In the genomic region with DNA sequence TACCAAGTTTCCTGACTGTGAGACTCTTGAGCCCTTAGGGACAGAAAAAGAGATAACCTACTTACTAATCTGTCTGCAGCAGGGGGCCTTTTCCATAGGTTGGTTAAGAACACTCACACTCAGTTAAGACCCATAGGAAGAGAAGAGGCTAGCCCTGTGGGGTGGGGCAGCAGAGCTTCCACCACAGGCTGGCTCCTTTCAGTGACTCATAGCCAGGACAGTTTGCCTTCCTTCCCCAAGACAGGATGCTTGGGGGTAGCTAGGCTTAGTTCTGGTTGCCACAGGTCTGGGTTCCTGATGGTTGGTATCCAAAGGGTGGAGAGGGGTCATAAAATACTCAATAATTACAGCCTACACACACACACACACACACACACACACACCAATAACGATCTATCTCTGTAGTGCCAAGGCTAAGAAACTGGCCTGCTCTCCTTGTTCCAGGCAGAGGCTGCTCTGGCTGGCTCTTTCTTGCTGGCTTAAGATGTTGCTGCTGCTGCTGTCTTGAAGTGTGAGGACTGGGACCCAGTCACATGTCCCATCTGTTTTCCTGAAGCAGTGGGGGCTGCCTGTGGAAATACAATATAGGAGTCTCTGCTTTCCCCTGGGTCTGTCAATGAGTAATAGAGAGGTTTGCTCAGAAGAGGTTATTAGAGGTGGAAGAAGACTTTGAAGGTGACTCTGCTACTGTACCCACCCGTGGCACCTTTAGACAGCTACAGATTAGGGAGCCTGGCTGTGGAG, we compare ENCODE assay signal across 12 mouse cellular contexts. TPM values are rescaled to one million over a fixed set of nuclear protein-coding genes. Genes with fewer than 3 reads are reported as not detected.
DNase-seq lines count a peak whose midpoint lies in the region; ATAC-seq lines count a peak whose summit lies in the region.
"Had no signal": no experiment of that assay in that cellular context is flagged by ENCODE, and none has a peak within 500 bp of the region (broad histone marks: within the 10 kb centered on the region; RNA-seq: fewer than 3 reads in every experiment).

No protein-coding gene starts in this region.

- no peak overlapping the region for H3K9ac ChIP-seq in stomach, embryonic 15.5 days
- H3K9ac ChIP-seq: heart, embryonic 12.5 days had no signal

- H3K36me3 ChIP-seq in embryonic facial prominence, embryonic 10.5 days (replicated peaks) = peaks cover 52% of the 10 kb centered on the region
- peaks cover 22% of the 10 kb centered on the region for H3K36me3 ChIP-seq in stomach, embryonic 15.5 days

- no peaks in the 10 kb centered on the region for H3K27me3 ChIP-seq in embryonic facial prominence, embryonic 10.5 days (replicated peaks; ENCODE audit: low read depth, poor library complexity, severe bottlenecking)
- H3K27me3 ChIP-seq in stomach, embryonic 15.5 days (replicated peaks) = no peaks in the 10 kb centered on the region
- H3K27me3 ChIP-seq: heart, embryonic 12.5 days had no signal

- H3K27ac ChIP-seq in embryonic facial prominence, embryonic 10.5 days (replicated peaks) = peak overlapping the region; percentile 35
- peak overlapping the region; percentile 28 for H3K27ac ChIP-seq in stomach, embryonic 15.5 days
- H3K27ac ChIP-seq: hindbrain, embryonic 10.5 days had no signal

- peak; percentile 34 for DNase-seq in kidney, adult 9 months
- no peak for DNase-seq in kidney, postnatal 36 days
- DNase-seq in embryonic facial prominence, embryonic 10.5 days (ENCODE audit: low spot score) = no peak
- peak; percentile 38 for DNase-seq in kidney, postnatal 10 days
- DNase-seq in adrenal gland, postnatal 14 days = no peak
- no peak for DNase-seq in urinary bladder, postnatal 10 days (ENCODE audit: low spot score)
- no peak for DNase-seq in layer of hippocampus, adult 11-12 months (ENCODE audit: low spot score)
- DNase-seq: cerebellum, adult 9-10 months had no signal

- no peak overlapping the region for H3K4me3 ChIP-seq in embryonic facial prominence, embryonic 10.5 days
- no peak overlapping the region for H3K4me3 ChIP-seq in stomach, embryonic 15.5 days (replicated peaks)
- H3K4me3 ChIP-seq: heart, embryonic 12.5 days; hindbrain, embryonic 10.5 days had no signal

- no peak for ATAC-seq in stomach, embryonic 15.5 days (ENCODE audit: insufficient read depth, low FRiP score, low read depth)

- 76% methylated on average over 2 of the region's 2 CpGs for WGBS in embryonic facial prominence, embryonic 10.5 days
- WGBS in stomach, embryonic 15.5 days = 66% methylated on average over 2 of the region's 2 CpGs

- H3K4me2 ChIP-seq in stomach, embryonic 15.5 days = no peak overlapping the region
- H3K4me2 ChIP-seq: heart, embryonic 12.5 days; midbrain, embryonic 11.5 days had no signal

- peaks cover 26% of the 10 kb centered on the region for H3K4me1 ChIP-seq in embryonic facial prominence, embryonic 10.5 days
- H3K4me1 ChIP-seq in stomach, embryonic 15.5 days = no peaks in the 10 kb centered on the region
- H3K4me1 ChIP-seq: heart, embryonic 12.5 days had no signal

- no peaks in the 10 kb centered on the region for H3K9me3 ChIP-seq in embryonic facial prominence, embryonic 10.5 days
- H3K9me3 ChIP-seq in stomach, embryonic 15.5 days = no peaks in the 10 kb centered on the region
- H3K9me3 ChIP-seq: heart, embryonic 12.5 days; hindbrain, embryonic 10.5 days had no signal

RNA-seq across cellular contexts. Expression of a gene that starts 14.3 kb away (rescaled TPM):
- polyA plus RNA-seq in embryonic facial prominence, embryonic 10.5 days (2016; fragmentation: Nextera tagmentation; extraction: Ambion mirVana) = 77.1 and 79.2 TPM in 2 replicates
- 66.0 and 70.9 TPM in 2 replicates for polyA plus RNA-seq in stomach, embryonic 15.5 days (2015; fragmentation: Nextera tagmentation; extraction: Ambion mirVana)
- total RNA-seq in adrenal gland, postnatal 14 days (2021) = 62.5 and 64.4 TPM in 2 replicates

Comparison
In these comparisons a context has a peak if more than half of its experiments do, and no peak if none do; other contexts are left out.
1. DNase-seq: peak in kidney, adult 9 months (single experiment) and kidney, postnatal 10 days (single experiment); none in kidney, postnatal 36 days (0 of 2), embryonic facial prominence, embryonic 10.5 days (single experiment), adrenal gland, postnatal 14 days (single experiment), urinary bladder, postnatal 10 days (single experiment) and layer of hippocampus, adult 11-12 months (single experiment).